Mouse (Mus musculus): ENCODE measurements around the gene Etv6.
A peak's percentile ranks its signal among the peaks of the same experiment; 100 is the strongest.

DNA sequence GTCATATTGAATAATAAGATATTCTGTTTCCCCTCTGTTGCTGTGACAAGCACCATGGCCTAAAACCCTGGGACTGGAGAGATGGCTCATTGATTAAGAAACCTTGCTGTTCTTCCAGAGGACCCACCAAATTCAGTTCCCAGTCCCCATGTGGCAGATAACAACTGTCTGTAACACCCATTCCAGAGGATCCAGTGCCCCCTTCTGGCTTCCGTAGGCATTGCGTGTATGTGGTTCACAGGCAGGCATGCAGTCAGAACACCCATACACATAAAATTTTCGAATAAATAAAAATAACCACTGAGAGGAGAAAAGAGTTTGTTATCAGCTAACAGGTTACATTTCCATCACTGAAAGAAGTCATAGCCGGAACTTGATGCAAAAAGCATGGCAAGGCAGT lies 205.5 kb downstream of the Etv6 start:
- peak; percentile 56 for TF ChIP-seq CTCF (IDR thresholded peaks at IDR 0.05; ENCODE audit: low read depth)
- no peak for TF ChIP-seq EP300 (optimal IDR thresholded peaks at IDR 0.05)
